Mouse (Mus musculus): ENCODE data around the gene Sema3e. TPM values are rescaled to one million over a fixed set of nuclear protein-coding genes. Genes with fewer than 3 reads are reported as not detected.

Gene Sema3e
- total RNA-seq, 1 experiment, result 24.6 TPM

GRCm38 (mm10) chr5:13983608-13984007, 41.5 kb upstream of the Sema3e start:
- no peak for DNase-seq (ENCODE audit: low read depth, low spot score)
- no peaks in the 10 kb centered on the region for H3K36me3 ChIP-seq (ENCODE audit: control insufficient read depth, insufficient read depth, low read length, poor library complexity, severe bottlenecking)

GRCm38 (mm10) chr5:13985669-13986068, 39.4 kb upstream of the Sema3e start:
- in situ Hi-C loops (cut with MboI; ENCODE audit: low sequenced_read_pairs in 2 of 2, unreplicated experiment in 2 of 2), result no loop called here
- H3K9me3 ChIP-seq (ENCODE audit: control insufficient read depth, insufficient read depth, low read depth, low read length), result no peaks in the 10 kb centered on the region
- no peak overlapping the region for H3K9ac ChIP-seq (ENCODE audit: insufficient read depth, low read depth, low read length, poor library complexity, severe bottlenecking)
- H3K27ac ChIP-seq (ENCODE audit: insufficient read depth, low read depth, low read length, poor library complexity, severe bottlenecking), result no peak overlapping the region
- DNase-seq (ENCODE audit: low read depth, low spot score), result no peak
- H3K4me1 ChIP-seq (ENCODE audit: control insufficient read depth in 2 of 2, insufficient read depth in 2 of 2, low read length in 2 of 2, poor library complexity in 1 of 2), result peaks cover 7 to 10% of the 10 kb centered on the region in 2 experiments
- no peak overlapping the region for H3K4me3 ChIP-seq (ENCODE audit: insufficient read depth in 1 of 2, low read depth in 1 of 2, low read length in 2 of 2, poor library complexity in 1 of 2, severe bottlenecking in 1 of 2)
- no peaks in the 10 kb centered on the region for H3K36me3 ChIP-seq (ENCODE audit: control insufficient read depth, insufficient read depth, low read length, poor library complexity, severe bottlenecking)
- no peak for TF ChIP-seq HCFC1 (IDR thresholded peaks at IDR 0.05; ENCODE audit: borderline replicate concordance, insufficient read depth, low read length)
- TF ChIP-seq CHD2 (IDR thresholded peaks at IDR 0.05; ENCODE audit: low read depth, low read length), result no peak
- TF ChIP-seq ZC3H11A (IDR thresholded peaks at IDR 0.05; ENCODE audit: borderline replicate concordance, low read depth, low read length), result no peak
- no peak for TF ChIP-seq ZNF384 (IDR thresholded peaks at IDR 0.05; ENCODE audit: low read depth, low read length)
- TF ChIP-seq MAFK (IDR thresholded peaks at IDR 0.05; ENCODE audit: insufficient read depth, low read depth, low read length), result no peak

More at GRCm38 (mm10) chr5:13983608-13984007, 41.5 kb upstream of the Sema3e start:
- H3K27ac ChIP-seq (ENCODE audit: insufficient read depth, low read depth, low read length, poor library complexity, severe bottlenecking), result peak overlapping the region; percentile 82; the same call in 1 of the 2 replicates
- no peak for TF ChIP-seq HCFC1 (IDR thresholded peaks at IDR 0.05; ENCODE audit: borderline replicate concordance, insufficient read depth, low read length)
- no peak for TF ChIP-seq ZNF384 (IDR thresholded peaks at IDR 0.05; ENCODE audit: low read depth, low read length)
- TF ChIP-seq ZC3H11A (IDR thresholded peaks at IDR 0.05; ENCODE audit: borderline replicate concordance, low read depth, low read length), result no peak
- no peak for TF ChIP-seq MAFK (IDR thresholded peaks at IDR 0.05; ENCODE audit: insufficient read depth, low read depth, low read length)
- TF ChIP-seq CHD2 (IDR thresholded peaks at IDR 0.05; ENCODE audit: low read depth, low read length), result no peak
- H3K9me3 ChIP-seq (ENCODE audit: control insufficient read depth, insufficient read depth, low read depth, low read length), result no peaks in the 10 kb centered on the region
- peaks cover 10% of the 10 kb centered on the region in 2 experiments for H3K4me1 ChIP-seq (ENCODE audit: control insufficient read depth in 2 of 2, insufficient read depth in 2 of 2, low read length in 2 of 2, poor library complexity in 1 of 2)
- H3K9ac ChIP-seq (ENCODE audit: insufficient read depth, low read depth, low read length, poor library complexity, severe bottlenecking), result no peak overlapping the region
- H3K4me3 ChIP-seq (ENCODE audit: insufficient read depth in 1 of 2, low read depth in 1 of 2, low read length in 2 of 2, poor library complexity in 1 of 2, severe bottlenecking in 1 of 2), result no peak overlapping the region
- in situ Hi-C loops (cut with MboI; ENCODE audit: low sequenced_read_pairs in 2 of 2, unreplicated experiment in 2 of 2), result no loop called here

- Histone ChIP-seq H3K4me3 (ENCODE audit: insufficient read depth in 1 of 2, low read depth in 1 of 2, low read length in 2 of 2, poor library complexity in 1 of 2, severe bottlenecking in 1 of 2) (no peak overlapping the region), H3K27ac (ENCODE audit: insufficient read depth, low read depth, low read length, poor library complexity, severe bottlenecking) (no peak overlapping the region), H3K9me3 (ENCODE audit: control insufficient read depth, insufficient read depth, low read depth, low read length) (no peaks in the 10 kb centered on the region), H3K36me3 (ENCODE audit: control insufficient read depth, insufficient read depth, low read length, poor library complexity, severe bottlenecking) (no peaks in the 10 kb centered on the region), H3K4me1 (ENCODE audit: control insufficient read depth in 2 of 2, insufficient read depth in 2 of 2, low read length in 2 of 2, poor library complexity in 1 of 2) (peaks cover 5 to 10% of the 10 kb centered on the region in 2 experiments), H3K9ac (ENCODE audit: insufficient read depth, low read depth, low read length, poor library complexity, severe bottlenecking) (no peak overlapping the region)
- TF ChIP-seq ZNF384 (IDR thresholded peaks at IDR 0.05; ENCODE audit: low read depth, low read length) (no peak), ZC3H11A (IDR thresholded peaks at IDR 0.05; ENCODE audit: borderline replicate concordance, low read depth, low read length) (no peak), HCFC1 (IDR thresholded peaks at IDR 0.05; ENCODE audit: borderline replicate concordance, insufficient read depth, low read length) (no peak), CHD2 (IDR thresholded peaks at IDR 0.05; ENCODE audit: low read depth, low read length) (no peak), MAFK (IDR thresholded peaks at IDR 0.05; ENCODE audit: insufficient read depth, low read depth, low read length) (no peak)
- in situ Hi-C loops (cut with MboI; ENCODE audit: low sequenced_read_pairs in 2 of 2, unreplicated experiment in 2 of 2), result no loop called here
- DNase-seq (ENCODE audit: low read depth, low spot score), result no peak
Measured at GRCm38 (mm10) chr5:13987123-13987522, 38.0 kb upstream of the Sema3e start.

- no peaks in the 10 kb centered on the region for H3K9me3 ChIP-seq (ENCODE audit: control insufficient read depth, insufficient read depth, low read depth, low read length)
- no peak overlapping the region for H3K4me3 ChIP-seq (ENCODE audit: insufficient read depth in 1 of 2, low read depth in 1 of 2, low read length in 2 of 2, poor library complexity in 1 of 2, severe bottlenecking in 1 of 2)
- no peak overlapping the region for H3K27ac ChIP-seq (ENCODE audit: insufficient read depth, low read depth, low read length, poor library complexity, severe bottlenecking)
- in situ Hi-C loops (cut with MboI; ENCODE audit: low sequenced_read_pairs in 2 of 2, unreplicated experiment in 2 of 2), result no loop called here
- no peaks in the 10 kb centered on the region for H3K36me3 ChIP-seq (ENCODE audit: control insufficient read depth, insufficient read depth, low read length, poor library complexity, severe bottlenecking)
- TF ChIP-seq MAFK (IDR thresholded peaks at IDR 0.05; ENCODE audit: insufficient read depth, low read depth, low read length) (no peak), ZC3H11A (IDR thresholded peaks at IDR 0.05; ENCODE audit: borderline replicate concordance, low read depth, low read length) (no peak), ZNF384 (IDR thresholded peaks at IDR 0.05; ENCODE audit: low read depth, low read length) (no peak), CHD2 (IDR thresholded peaks at IDR 0.05; ENCODE audit: low read depth, low read length) (no peak), HCFC1 (IDR thresholded peaks at IDR 0.05; ENCODE audit: borderline replicate concordance, insufficient read depth, low read length) (no peak)
- no peak for DNase-seq (ENCODE audit: low read depth, low spot score)
- H3K9ac ChIP-seq (ENCODE audit: insufficient read depth, low read depth, low read length, poor library complexity, severe bottlenecking), result no peak overlapping the region
- peaks cover 8 to 13% of the 10 kb centered on the region in 2 experiments for H3K4me1 ChIP-seq (ENCODE audit: control insufficient read depth in 2 of 2, insufficient read depth in 2 of 2, low read length in 2 of 2, poor library complexity in 1 of 2)
Measured at GRCm38 (mm10) chr5:13988023-13988422, 37.1 kb upstream of the Sema3e start.
